Mouse (Mus musculus) stomach, postnatal 0 days (tissue): Measurements from ENCODE around the gene Hoxa9.

Source experiments
- CTCF ChIP-seq: IDR thresholded peaks from 2 replicates; pipeline ENCODE4 v1.5.1; 2016; ENCODE audit warnings: antibody characterized with exemption, low read depth, mild to moderate bottlenecking, moderate library complexity
- EP300 ChIP-seq: optimal IDR thresholded peaks from 2 replicates; pipeline ENCODE3; 2016; ENCODE audit warnings: antibody characterized with exemption

DNA sequence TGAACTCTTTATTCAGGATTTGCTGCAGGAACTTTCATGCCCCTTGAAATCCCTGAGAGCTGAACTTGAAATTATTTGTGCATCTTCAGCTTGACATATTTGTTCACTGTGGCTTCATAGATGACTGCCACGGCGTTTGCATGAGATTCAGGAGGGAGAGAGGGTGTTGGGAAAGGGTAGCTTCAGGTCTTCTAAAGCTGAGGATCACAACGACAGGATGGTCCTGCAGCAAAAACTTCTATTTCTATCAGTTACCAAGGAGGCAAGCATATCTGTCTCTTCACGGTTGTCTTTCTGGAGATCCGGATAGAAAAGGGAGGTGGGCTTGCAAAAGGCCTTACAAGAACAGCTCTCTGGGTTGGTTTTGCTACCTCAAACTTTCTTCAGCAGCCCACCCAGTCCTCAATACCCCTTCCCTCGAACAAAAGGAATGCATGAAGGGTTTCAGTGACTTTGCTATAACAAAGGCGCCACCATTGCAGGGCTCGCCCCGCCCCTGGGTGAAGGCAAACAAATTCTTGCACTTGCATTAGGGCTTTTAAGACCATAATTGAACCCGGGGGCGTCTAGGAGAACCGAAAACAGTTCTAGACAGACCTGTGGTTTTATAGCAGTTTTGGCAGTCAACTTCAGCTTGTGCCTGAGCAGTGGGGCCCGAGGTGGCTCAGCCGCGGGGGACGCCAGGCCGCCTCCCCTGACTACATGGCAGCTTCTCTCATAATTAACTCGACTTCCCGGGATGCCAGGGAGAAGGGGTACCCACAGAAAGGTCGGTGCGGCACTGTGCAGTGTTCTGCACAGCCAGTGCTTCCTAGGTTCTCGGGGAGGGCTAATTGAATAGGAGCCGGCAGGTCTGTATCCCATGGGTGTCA is 17.1 kb upstream of the Hoxa9 start:
- no peak for TF ChIP-seq CTCF
- no peak for TF ChIP-seq EP300
